Mouse (Mus musculus) thymus, adult 2 months (tissue): ENCODE results near the gene Mrps25.

ENCODE experiments used
- CTCF ChIP-seq: fragments of 200-500 bp; IDR thresholded peaks from 2 replicates; pipeline ENCODE4 v1.5.1; 2012; ENCODE audit warnings: mild to moderate bottlenecking, control low read depth, low read length, moderate library complexity, borderline replicate concordance; ENCODE audit not compliant: control insufficient read depth, poor library complexity, insufficient read depth; ENCODE audit errors: extremely low read depth
- POLR2A ChIP-seq: fragments of 200-500 bp; IDR thresholded peaks from 2 replicates; pipeline ENCODE4 v1.6.1; 2012; ENCODE audit warnings: mild to moderate bottlenecking, low read length, control low read depth, moderate library complexity; ENCODE audit not compliant: control insufficient read depth, poor library complexity, insufficient read depth; ENCODE audit errors: extremely low read depth

DNA sequence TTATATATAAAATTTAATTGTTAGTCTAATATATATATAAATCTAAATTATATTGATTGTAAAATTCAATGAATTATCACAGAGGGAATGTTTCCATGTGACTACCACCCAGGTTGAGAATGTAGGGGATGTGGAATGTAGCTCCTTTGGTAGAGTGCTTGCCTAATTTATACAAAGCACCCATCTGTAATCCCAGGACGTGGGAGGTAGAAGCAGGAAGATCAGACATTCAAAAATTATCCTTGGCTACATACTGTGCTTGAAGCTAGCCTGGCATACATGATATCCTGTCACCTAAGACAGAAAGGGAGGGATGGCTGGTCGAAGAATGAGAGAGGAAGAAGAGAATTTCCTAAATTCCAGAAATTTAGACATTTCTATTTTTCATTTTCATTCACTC, 47.5 kb downstream of the Mrps25 start:
- TF ChIP-seq CTCF (no peak), POLR2A (no peak)
